Comparison of ENCODE assay signal across 29 mouse cellular contexts in genomic region chr13:58186281-58186680, GRCm38 (mm10). TPM values are rescaled to one million over a fixed set of nuclear protein-coding genes. Genes with fewer than 3 reads are reported as not detected.
DNase-seq lines count a peak whose midpoint lies in the region; ATAC-seq and TF ChIP-seq lines count a peak whose summit lies in the region.
"Had no signal": no experiment of that assay in that cellular context is flagged by ENCODE, and none has a peak within 500 bp of the region (broad histone marks: within the 10 kb centered on the region; RNA-seq: fewer than 3 reads in every experiment).

No protein-coding gene starts in this region.

- intact Hi-C loops in heart, postnatal 10 days (cut with DNase I): loop anchor here (10.0 kb wide), 1 partner anchor 209 kb away; no protein-coding TSS in a partner anchor
- intact Hi-C loops in left cerebral cortex, postnatal 14 days (cut with DNase I): no loop called here

- no peak overlapping the region for H3K9ac ChIP-seq in intestine, embryonic 16.5 days (ENCODE audit: low read depth, low read length)
- H3K9ac ChIP-seq: forebrain, embryonic 13.5 days; heart, embryonic 12.5 days; hindbrain, embryonic 14.5 days; limb, embryonic 13.5 days; lung, embryonic 15.5 days; neural tube, embryonic 12.5 days had no signal

- no peak overlapping the region for H3K4me3 ChIP-seq in intestine, embryonic 16.5 days (ENCODE audit: low read length)
- H3K4me3 ChIP-seq: forebrain, embryonic 13.5 days; gastrocnemius, adult 2 months; heart, adult 2 months; heart, embryonic 12.5 days; limb, embryonic 13.5 days; lung, embryonic 15.5 days; midbrain, embryonic 10.5 days; myocyte; neural tube, embryonic 12.5 days had no signal

- H3K36me3 ChIP-seq in intestine, embryonic 16.5 days (ENCODE audit: control insufficient read depth, insufficient read depth, low read length): peaks cover 12% of the 10 kb centered on the region

- no peak for TF ChIP-seq CTCF in brain, embryonic 14.5 days (IDR thresholded peaks at IDR 0.05; ENCODE audit: borderline replicate concordance, extremely low read depth, insufficient read depth, insufficient read length)

- no peak overlapping the region for H3K4me2 ChIP-seq in intestine, embryonic 16.5 days (ENCODE audit: low read depth, low read length)
- H3K4me2 ChIP-seq: forebrain, embryonic 13.5 days; heart, embryonic 12.5 days; hindbrain, embryonic 14.5 days; limb, embryonic 13.5 days; liver, embryonic 11.5 days; lung, embryonic 15.5 days; neural tube, embryonic 12.5 days had no signal

- no peak overlapping the region for H3K27ac ChIP-seq in intestine, embryonic 16.5 days (ENCODE audit: low read length)
- H3K27ac ChIP-seq: forebrain, embryonic 13.5 days; gastrocnemius, adult 2 months; heart, adult 2 months; hindbrain, embryonic 14.5 days; limb, embryonic 13.5 days; lung, embryonic 15.5 days; midbrain, embryonic 10.5 days; neural tube, embryonic 12.5 days had no signal

- ATAC-seq in intestine, embryonic 16.5 days: no peak
- ATAC-seq: forebrain, embryonic 13.5 days; inflammation-experienced regulatory T-cells, adult 6 months; midbrain, embryonic 16.5 days had no signal

- H3K9me3 ChIP-seq in intestine, embryonic 16.5 days (ENCODE audit: control insufficient read depth, low read length): no peaks in the 10 kb centered on the region
- H3K9me3 ChIP-seq: forebrain, embryonic 13.5 days; heart, embryonic 12.5 days; limb, embryonic 13.5 days; lung, embryonic 15.5 days; midbrain, embryonic 10.5 days; neural tube, embryonic 12.5 days had no signal

- TF ChIP-seq POLR2A in brain, embryonic 14.5 days (IDR thresholded peaks at IDR 0.05; ENCODE audit: borderline replicate concordance, extremely low read depth, insufficient read depth, insufficient read length, poor library complexity, severe bottlenecking): no peak

- peaks cover 11% of the 10 kb centered on the region for H3K4me1 ChIP-seq in intestine, embryonic 16.5 days (ENCODE audit: control insufficient read depth, insufficient read depth, low read length)
- H3K4me1 ChIP-seq: forebrain, embryonic 13.5 days; limb, embryonic 13.5 days; lung, embryonic 15.5 days; neural tube, embryonic 12.5 days had no signal

- 90% methylated on average over 8 of the region's 8 CpGs for WGBS in intestine, embryonic 16.5 days

- peak; percentile 72 for DNase-seq in heart, adult 11 months
- no peak for DNase-seq in heart, postnatal 10 days
- peak; percentile 13 to 25 for DNase-seq in left cerebral cortex, postnatal 14 days (ENCODE audit: low spot score in 2 of 2)
- no peak for DNase-seq in left cerebral cortex, adult 11 months (ENCODE audit: low spot score)
- DNase-seq in brain, adult 2 months (ENCODE audit: low read depth, low spot score): peak; percentile 71
- peak; percentile 25 for DNase-seq in brain, embryonic 14.5 days (ENCODE audit: low read depth)
- DNase-seq: adrenal gland, adult 8-10 months; B cell, adult 2 months; cerebellum, adult 11 months; cerebellum, adult 9-10 months; cerebellum, postnatal 36 days; gastrocnemius, adult 2 months; gastrocnemius, postnatal 36 days; heart, adult 2 months; kidney, adult 18-20 months; kidney, postnatal 36 days; thymus, postnatal 4 days had no signal

- H3K27me3 ChIP-seq in intestine, embryonic 16.5 days (replicated peaks; ENCODE audit: control insufficient read depth, insufficient read depth, low read length): no peaks in the 10 kb centered on the region
- H3K27me3 ChIP-seq: forebrain, embryonic 13.5 days; heart, embryonic 12.5 days; limb, embryonic 13.5 days; lung, embryonic 15.5 days; neural tube, embryonic 12.5 days had no signal

RNA-seq across cellular contexts. Expression of gene Idnk, which starts 28.8 kb away (rescaled TPM):
- 10 to 100 TPM; 21.3 to 22.0 TPM for total RNA-seq in heart, postnatal 10 days (2021)
- total RNA-seq in left cerebral cortex, postnatal 14 days (2021): 10 to 100 TPM; 21.5 to 21.9 TPM
- polyA plus RNA-seq in brain, embryonic 14.5 days (2012; rRNA removed): 29.3 and 31.0 TPM in 2 replicates
- polyA plus RNA-seq in intestine, embryonic 16.5 days (2015; fragmentation: Nextera tagmentation; extraction: Ambion mirVana): 53.8 and 54.1 TPM in 2 replicates

RNA-seq across cellular contexts. Expression of gene Ubqln1, which starts 29.2 kb away (rescaled TPM):
- 10 to 100 TPM; 64.2 to 65.1 TPM for total RNA-seq in heart, postnatal 10 days (2021)
- total RNA-seq in left cerebral cortex, postnatal 14 days (2021): 100 to 1,000 TPM; 129 to 140 TPM
- polyA plus RNA-seq in brain, embryonic 14.5 days (2012; rRNA removed): 127 and 128 TPM in 2 replicates
- polyA plus RNA-seq in intestine, embryonic 16.5 days (2015; fragmentation: Nextera tagmentation; extraction: Ambion mirVana): 80.2 and 83.9 TPM in 2 replicates

RNA-seq across cellular contexts. Expression of gene Hnrnpa0, which starts 57.9 kb away (rescaled TPM):
- total RNA-seq in heart, postnatal 10 days (2021): 100 to 1,000 TPM; 139 to 141 TPM
- 100 to 1,000 TPM; 125 to 136 TPM for total RNA-seq in left cerebral cortex, postnatal 14 days (2021)
- 391 and 399 TPM in 2 replicates for polyA plus RNA-seq in brain, embryonic 14.5 days (2012; rRNA removed)
- polyA plus RNA-seq in intestine, embryonic 16.5 days (2015; fragmentation: Nextera tagmentation; extraction: Ambion mirVana): 20.0 and 20.9 TPM in 2 replicates

Comparison
In these comparisons a context has a peak if more than half of its experiments do, and no peak if none do; other contexts are left out.
1. DNase-seq: peak in heart, adult 11 months (single experiment), left cerebral cortex, postnatal 14 days (2 of 2), brain, adult 2 months (single experiment) and brain, embryonic 14.5 days (single experiment); none in heart, postnatal 10 days (0 of 2) and left cerebral cortex, adult 11 months (single experiment).